Mouse (Mus musculus): ENCODE measurements around the gene Cacna1c. TPM values are rescaled to one million over a fixed set of nuclear protein-coding genes. Genes with fewer than 3 reads are reported as not detected.
"Not testable (repeated sequence)": the region's sequence is repeated elsewhere in the genome, so short reads cannot be mapped to it uniquely, and the experiment has no call there.

Gene Cacna1c
- total and polyA plus RNA-seq, 2 experiments from 2014 or later: 5.1 to 39.4 TPM

DNA sequence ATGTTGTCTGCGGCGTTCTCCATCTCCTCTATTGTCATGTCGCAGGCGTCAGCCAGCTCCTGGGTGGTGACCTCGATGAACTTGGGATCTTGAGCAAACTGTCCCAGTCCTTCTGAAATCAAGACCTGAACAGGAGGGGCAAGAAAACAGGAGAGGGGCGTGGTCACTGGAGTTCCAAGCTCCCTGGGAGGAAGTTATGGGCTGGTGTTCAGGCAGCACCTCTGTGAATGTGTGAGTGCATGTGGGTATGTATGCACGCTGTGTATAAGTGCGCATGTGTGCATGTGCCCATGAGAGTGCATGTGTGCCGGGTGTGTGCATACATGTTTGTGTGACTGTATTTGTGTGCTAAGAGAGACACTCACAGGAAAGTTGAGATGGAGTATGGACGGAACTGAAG is 602.1 kb downstream of the Cacna1c start:
- Histone ChIP-seq H3K9me3 (ENCODE audit: low read length) (no peaks in the 10 kb centered on the region), H3K4me3 (ENCODE audit: low read length) (0 out of 2 replicates have a peak overlapping the region, but pooled peaks have one; percentile 21), H3K4me2 (ENCODE audit: low read depth, low read length) (peak overlapping the region; percentile 51), H3K27ac (no peak overlapping the region), H3K9ac (replicated peaks; ENCODE audit: low read length) (no peak overlapping the region), H3K36me3 (ENCODE audit: insufficient read depth, low read length) (peaks cover 11% of the 10 kb centered on the region; the same call in 1 of the 2 replicates), H3K4me1 (ENCODE audit: insufficient read depth, low read length) (peaks cover 5% of the 10 kb centered on the region; the same call in 1 of the 2 replicates), H3K27me3 (ENCODE audit: insufficient read depth, low read length) (no peaks in the 10 kb centered on the region)
- no peak for ATAC-seq
- DNase-seq (ENCODE audit: low spot score): no peak
- TF ChIP-seq CTCF (IDR thresholded peaks at IDR 0.05; ENCODE audit: low read depth): no peak
- WGBS: 49% methylated on average over 10 of the region's 10 CpGs

DNA sequence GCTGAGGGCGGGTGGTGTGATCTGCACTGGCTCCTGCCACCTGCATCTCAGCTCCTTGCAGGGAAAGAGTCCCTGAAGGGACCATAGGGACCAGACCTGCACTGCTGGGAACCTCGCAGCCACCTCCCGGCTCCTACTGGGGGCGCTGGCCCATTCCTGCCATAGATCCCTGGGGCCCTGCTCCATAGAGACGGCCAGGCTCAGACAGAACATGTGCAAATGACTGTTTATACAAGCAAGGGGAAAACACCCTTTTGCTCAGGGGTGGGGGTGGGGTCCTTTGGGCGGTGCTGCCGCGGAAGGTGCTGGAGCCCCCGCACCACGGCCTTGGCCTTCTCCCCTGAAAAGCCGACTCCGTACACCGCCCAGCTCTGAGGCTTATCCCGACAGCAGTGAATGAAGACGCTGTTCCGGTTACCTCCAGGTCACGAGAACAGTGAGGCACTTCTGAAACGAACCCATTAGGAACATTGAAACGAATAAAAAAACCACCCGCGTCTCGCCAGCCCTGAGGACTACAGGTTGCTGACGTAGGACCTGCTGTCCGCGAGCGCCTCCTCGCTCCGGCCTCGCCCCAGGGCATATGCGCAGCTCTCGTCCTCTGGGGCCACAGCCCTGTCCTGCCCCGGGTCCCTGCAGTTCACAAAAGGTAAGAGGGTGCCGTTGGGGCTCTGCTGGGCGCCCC is 602.7 kb downstream of the Cacna1c start:
- H3K9ac ChIP-seq (replicated peaks; ENCODE audit: low read length): 0 out of 2 replicates have a peak overlapping the region, but pooled peaks have one; percentile 25
- H3K4me1 ChIP-seq (ENCODE audit: insufficient read depth, low read length): peaks cover 5% of the 10 kb centered on the region; the same call in 1 of the 2 replicates
- peak; percentile 18; the same call in 1 of the 2 replicates for TF ChIP-seq CTCF (IDR thresholded peaks at IDR 0.05; ENCODE audit: low read depth)
- no peaks in the 10 kb centered on the region for H3K27me3 ChIP-seq (ENCODE audit: insufficient read depth, low read length)
- no peak overlapping the region for H3K27ac ChIP-seq
- H3K4me3 ChIP-seq (ENCODE audit: low read length): peak overlapping the region; percentile 21
- WGBS: 10% methylated on average over 34 of the region's 34 CpGs
- no peaks in the 10 kb centered on the region for H3K9me3 ChIP-seq (ENCODE audit: low read length)
- peaks cover 11% of the 10 kb centered on the region; the same call in 1 of the 2 replicates for H3K36me3 ChIP-seq (ENCODE audit: insufficient read depth, low read length)
- peak overlapping the region; percentile 51 for H3K4me2 ChIP-seq (ENCODE audit: low read depth, low read length)
- DNase-seq (ENCODE audit: low spot score) (peak; percentile 28), ATAC-seq (peak; percentile 38)

DNA sequence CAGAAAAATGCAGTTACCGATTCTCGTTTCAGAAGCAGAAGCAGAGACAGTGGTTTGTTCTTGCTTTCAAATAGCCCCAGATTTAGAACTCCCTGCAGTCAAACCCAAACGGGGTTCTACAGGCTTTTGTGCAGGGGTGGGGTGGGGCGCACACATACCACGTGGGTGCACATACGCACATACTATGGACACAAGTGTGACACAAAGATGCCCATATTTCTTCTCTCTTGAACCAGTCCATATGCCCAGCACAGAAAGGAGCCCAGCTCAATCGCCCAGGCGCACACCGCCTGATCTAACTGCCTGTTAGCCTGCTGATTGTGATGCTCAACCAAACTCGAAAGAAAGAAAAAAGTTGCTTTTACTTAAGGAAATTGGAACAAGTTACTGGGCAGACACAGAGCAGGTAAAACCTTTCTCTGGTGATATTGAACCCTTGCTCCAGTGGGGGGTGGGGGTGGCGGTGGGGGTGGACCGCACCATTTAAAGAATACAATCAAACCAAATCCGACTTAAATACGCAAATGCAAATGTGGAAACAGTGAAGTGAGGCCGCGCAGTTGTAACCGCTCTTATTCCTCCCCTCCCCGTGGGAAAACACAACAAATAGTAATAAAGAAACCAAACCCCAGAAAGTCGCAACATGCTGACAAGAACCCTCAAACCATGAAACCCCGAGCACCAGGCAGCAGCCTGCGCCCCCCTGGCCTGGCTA is 603.4 kb downstream of the Cacna1c start:
- peaks cover 5% of the 10 kb centered on the region; the same call in 1 of the 2 replicates for H3K4me1 ChIP-seq (ENCODE audit: insufficient read depth, low read length)
- H3K9ac ChIP-seq (replicated peaks; ENCODE audit: low read length): 0 out of 2 replicates have a peak overlapping the region, but pooled peaks have one; percentile 25

DNA sequence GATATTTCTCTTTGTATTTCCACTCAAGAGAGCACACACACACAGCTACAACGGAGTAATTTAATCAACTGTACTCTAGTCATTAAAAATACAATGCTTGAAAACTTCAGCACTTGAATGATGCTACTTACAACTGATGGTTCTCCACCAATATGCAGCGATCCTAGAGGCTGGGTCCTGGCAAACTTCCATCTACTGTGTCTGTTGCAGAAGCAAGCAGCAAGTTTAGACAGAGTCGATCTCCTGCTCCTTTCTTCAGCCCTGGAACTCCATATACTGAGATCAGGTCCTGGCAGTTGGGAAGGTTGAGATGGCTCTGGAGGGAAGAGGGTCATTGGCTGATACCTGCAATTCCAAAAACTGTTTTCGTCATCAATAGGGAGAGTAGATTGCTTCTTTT is 617.5 kb downstream of the Cacna1c start:
- H3K9ac ChIP-seq (replicated peaks; ENCODE audit: low read length); H3K4me1 ChIP-seq (ENCODE audit: insufficient read depth, low read length); H3K4me2 ChIP-seq (ENCODE audit: low read depth, low read length); H3K36me3 ChIP-seq (ENCODE audit: insufficient read depth, low read length); H3K4me3 ChIP-seq (ENCODE audit: low read length); H3K27ac ChIP-seq; DNase-seq (ENCODE audit: low spot score); H3K9me3 ChIP-seq (ENCODE audit: low read length); H3K27me3 ChIP-seq (ENCODE audit: insufficient read depth, low read length); ATAC-seq: not testable (repeated sequence)
- WGBS: 81% methylated on average over 4 of the region's 4 CpGs

More for the DNA sequence above, 603.4 kb downstream of the Cacna1c start:
- no peaks in the 10 kb centered on the region for H3K27me3 ChIP-seq (ENCODE audit: insufficient read depth, low read length)
- DNase-seq (ENCODE audit: low spot score) (peak; percentile 6), ATAC-seq (no peak)
- H3K4me3 ChIP-seq (ENCODE audit: low read length): peak overlapping the region; percentile 21; the same call in 1 of the 2 replicates
- 40% methylated on average over 21 of the region's 21 CpGs for WGBS
- no peak for TF ChIP-seq CTCF (IDR thresholded peaks at IDR 0.05; ENCODE audit: low read depth)
- H3K9me3 ChIP-seq (ENCODE audit: low read length): no peaks in the 10 kb centered on the region
- peaks cover 6% of the 10 kb centered on the region; the same call in 1 of the 2 replicates for H3K36me3 ChIP-seq (ENCODE audit: insufficient read depth, low read length)
- H3K27ac ChIP-seq: no peak overlapping the region
- H3K4me2 ChIP-seq (ENCODE audit: low read depth, low read length): peak overlapping the region; percentile 51

DNA sequence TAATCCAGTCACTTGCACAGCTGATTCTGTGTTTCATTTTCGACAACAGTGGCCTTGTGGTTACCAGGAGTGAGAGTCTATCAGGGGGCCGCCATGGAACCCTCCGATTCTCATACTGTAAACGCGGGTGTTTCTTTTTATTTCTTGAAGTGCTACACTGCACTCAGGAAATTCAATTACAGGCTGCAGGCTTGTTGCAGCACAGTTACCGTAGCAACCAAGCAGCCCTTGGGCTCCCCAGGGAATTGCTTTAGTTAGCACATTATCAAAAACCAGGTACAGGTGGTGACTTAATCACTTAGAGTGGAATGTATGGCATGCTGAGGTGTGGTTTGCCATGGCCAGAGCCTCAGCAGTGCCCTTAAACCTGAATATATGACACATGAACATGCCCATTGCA is 621.9 kb downstream of the Cacna1c start:
- no peaks in the 10 kb centered on the region for H3K9me3 ChIP-seq (ENCODE audit: low read length)
- no peaks in the 10 kb centered on the region for H3K27me3 ChIP-seq (ENCODE audit: insufficient read depth, low read length)
- no peak overlapping the region for H3K4me2 ChIP-seq (ENCODE audit: low read depth, low read length)
- H3K36me3 ChIP-seq (ENCODE audit: insufficient read depth, low read length): no peaks in the 10 kb centered on the region
- no peak for TF ChIP-seq CTCF (IDR thresholded peaks at IDR 0.05; ENCODE audit: low read depth)
- DNase-seq (ENCODE audit: low spot score) (peak; percentile 73), ATAC-seq (peak; percentile 43; the same call in 1 of the 2 replicates)
- H3K4me3 ChIP-seq (ENCODE audit: low read length): no peak overlapping the region
- H3K27ac ChIP-seq: no peak overlapping the region
- WGBS: 56% methylated on average over 6 of the region's 6 CpGs
- no peaks in the 10 kb centered on the region for H3K4me1 ChIP-seq (ENCODE audit: insufficient read depth, low read length)
- H3K9ac ChIP-seq (replicated peaks; ENCODE audit: low read length): no peak overlapping the region

DNA sequence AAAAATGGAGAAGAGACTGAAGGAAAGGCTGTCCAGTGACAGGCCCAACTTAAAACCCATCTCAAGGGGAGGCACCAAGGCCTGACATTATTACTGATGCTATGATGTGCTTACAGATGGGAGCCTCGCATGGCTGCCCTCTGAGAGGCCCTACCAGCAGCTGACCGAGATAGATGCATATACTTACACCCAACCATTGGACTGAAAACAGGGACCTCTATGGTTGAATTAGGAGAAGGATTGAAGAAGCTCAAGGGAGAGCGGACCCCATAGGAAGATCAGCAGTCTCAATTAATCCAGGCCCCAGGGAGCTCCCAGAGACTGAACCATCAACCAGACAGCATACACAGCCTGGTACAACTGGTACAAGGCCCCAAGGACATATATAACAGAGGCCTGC is 628.4 kb downstream of the Cacna1c start:
- H3K27me3 ChIP-seq (ENCODE audit: insufficient read depth, low read length): no peaks in the 10 kb centered on the region
- 96% methylated on average over 3 of the region's 3 CpGs for WGBS
- 0 out of 2 replicates have a peak, but pooled peaks cover 3% of the 10 kb centered on the region for H3K4me1 ChIP-seq (ENCODE audit: insufficient read depth, low read length)
- no peak overlapping the region for H3K4me3 ChIP-seq (ENCODE audit: low read length)
- no peak overlapping the region for H3K9ac ChIP-seq (replicated peaks; ENCODE audit: low read length)
- DNase-seq (ENCODE audit: low spot score): no peak
- no peaks in the 10 kb centered on the region for H3K9me3 ChIP-seq (ENCODE audit: low read length)
- no peak overlapping the region for H3K27ac ChIP-seq
- no peak overlapping the region for H3K4me2 ChIP-seq (ENCODE audit: low read depth, low read length)
- ATAC-seq: no peak
- no peak for TF ChIP-seq CTCF (IDR thresholded peaks at IDR 0.05; ENCODE audit: low read depth)
- H3K36me3 ChIP-seq (ENCODE audit: insufficient read depth, low read length): no peaks in the 10 kb centered on the region

Data from hindbrain, postnatal 0 days (tissue).